Mouse (Mus musculus): ENCODE measurements at regions not wholly inside any gene's neighbourhood (a gene's known extent, or its start where the extent isn't known, plus 50 kb on each side); places are given as distances from the start of the nearest gene placed in this dataset.

DNA sequence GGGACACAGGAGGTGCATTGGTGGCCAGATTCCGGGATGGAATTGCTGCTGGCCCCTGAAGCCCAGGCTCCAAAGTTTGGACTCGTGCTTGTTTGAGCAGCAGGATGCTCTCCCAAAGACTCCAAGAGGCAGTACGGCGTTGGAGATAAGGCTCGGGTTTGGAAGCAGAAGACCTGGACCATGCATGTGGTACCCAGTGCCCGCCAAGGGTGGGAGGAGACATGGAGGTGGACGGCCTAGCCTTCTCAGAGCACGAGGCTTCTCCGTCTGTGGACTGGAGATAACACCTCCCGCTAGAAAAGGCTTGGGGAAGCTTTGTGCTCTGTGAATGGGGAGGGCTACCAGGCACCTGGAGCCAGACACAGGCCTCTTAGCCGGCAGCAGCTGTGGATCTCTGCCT lies 271.7 kb downstream of the Rps6kc1 start:
- DNase-seq, result no peak

DNA sequence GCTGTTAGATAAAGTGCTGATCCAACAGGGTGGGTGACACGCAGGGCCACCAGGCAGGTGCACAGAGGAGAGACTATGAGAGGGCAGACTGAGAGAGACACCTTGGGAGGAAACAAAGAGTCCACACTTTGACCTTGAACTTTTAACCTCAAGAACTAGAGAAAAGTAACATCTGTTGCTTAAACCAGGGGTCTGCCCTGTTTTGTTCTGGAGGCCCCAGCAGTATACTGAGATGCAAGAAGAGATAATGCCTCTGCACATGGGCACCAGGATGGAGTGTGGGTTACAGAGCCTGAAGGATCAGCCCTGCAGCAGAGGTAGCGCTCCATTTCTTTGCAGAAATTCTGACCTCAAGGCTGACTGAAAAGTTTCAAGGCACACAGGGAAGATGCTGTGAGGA lies 276.6 kb downstream of the Rps6kc1 start:
- DNase-seq, result no peak

DNA sequence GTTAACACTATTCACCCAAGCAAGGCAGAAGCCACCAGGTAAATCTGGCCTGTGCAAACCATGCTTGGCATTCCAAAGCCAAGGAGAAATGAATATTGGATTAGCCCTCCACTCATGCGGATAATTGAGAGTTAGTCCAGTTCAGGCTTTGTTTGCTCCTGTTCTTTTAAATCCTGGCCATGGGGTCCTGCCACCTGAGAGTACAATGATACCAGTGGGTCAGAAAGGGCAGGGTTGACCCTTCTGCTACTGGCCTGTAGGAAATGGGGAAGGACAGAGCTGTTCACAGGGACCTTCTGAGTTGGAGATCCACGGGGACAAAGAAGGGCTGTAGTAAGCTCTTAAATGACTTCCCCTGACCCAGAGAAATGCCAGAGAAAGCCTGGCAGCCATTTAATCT lies 279.9 kb downstream of the Rps6kc1 start:
- DNase-seq, result no peak

DNA sequence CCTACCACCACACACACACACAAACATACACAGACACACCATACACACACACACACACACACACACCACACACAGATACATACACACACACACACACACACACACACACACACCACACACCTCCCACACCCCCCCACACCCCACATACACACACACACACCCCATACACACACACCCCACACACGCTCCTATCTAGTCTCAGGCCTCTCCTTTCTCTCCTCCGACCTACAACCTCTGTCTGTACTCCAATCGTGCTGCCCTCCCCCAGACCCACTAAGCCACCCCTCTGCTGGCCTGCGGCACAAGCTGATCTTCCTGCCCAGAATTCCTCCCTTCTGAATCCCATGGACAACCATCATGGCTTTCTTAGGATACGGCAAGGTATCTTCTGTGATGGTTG lies 281.4 kb downstream of the Rps6kc1 start:
- DNase-seq, result no peak

DNA sequence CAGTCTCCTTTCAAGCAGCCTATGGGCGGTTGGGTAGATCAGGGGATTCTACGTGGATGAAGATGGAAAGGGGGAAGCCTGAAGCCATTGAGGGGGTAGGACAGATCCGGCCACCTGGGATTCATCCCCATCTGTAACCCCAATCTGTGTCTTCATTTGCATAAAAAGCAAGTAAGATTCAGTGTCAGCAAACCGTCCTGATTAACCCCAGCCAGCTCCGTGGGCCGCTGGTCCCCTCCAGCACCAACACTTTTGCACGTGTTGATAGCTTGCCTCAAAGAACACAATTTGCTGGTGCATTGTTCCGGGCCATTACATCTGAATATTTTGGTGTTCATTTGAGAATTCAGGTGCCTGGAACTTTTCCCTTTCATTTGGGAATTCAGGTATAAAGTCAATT lies 287.7 kb downstream of the Rps6kc1 start:
- no peak for DNase-seq

DNA sequence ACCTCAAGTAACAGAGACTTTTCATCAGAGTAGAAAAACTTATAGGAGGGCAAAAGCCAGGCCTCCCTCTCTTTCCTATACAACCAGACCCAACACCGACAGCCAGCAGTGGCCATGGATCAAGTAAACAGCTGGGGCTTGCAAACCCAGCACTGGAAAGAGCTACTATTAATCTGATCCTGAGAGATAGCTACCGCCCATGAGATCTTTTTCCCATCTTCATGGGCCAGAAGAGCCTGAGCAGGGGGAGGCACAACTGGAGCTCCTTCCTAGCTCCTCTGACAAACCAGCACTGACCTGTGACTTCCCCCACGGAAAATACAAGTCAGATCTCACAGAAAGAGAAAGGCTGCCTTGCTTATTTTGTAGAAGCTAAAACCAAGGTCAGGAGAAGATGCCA lies 311.1 kb downstream of the Rps6kc1 start:
- no peak for DNase-seq

DNA sequence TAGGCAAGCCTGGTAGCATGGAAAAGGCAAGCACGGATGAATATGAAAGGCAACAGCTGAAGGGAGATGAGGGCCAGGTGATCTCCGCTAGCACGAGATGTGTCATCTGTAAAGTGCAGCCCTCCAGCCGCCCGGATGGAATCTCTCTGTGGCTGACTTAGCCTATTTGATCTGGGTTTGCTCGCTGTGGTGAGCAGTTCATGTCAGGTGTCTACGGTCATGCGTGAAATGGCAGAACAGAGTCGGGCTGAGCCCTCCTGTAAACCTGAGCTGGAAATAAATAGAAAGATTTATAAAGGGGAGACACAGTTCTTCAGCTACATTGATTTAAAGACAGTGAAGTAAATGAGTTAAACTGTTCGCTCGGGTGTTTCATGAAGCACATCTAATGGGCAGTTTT lies 311.9 kb downstream of the Rps6kc1 start:
- no peak for DNase-seq

DNA sequence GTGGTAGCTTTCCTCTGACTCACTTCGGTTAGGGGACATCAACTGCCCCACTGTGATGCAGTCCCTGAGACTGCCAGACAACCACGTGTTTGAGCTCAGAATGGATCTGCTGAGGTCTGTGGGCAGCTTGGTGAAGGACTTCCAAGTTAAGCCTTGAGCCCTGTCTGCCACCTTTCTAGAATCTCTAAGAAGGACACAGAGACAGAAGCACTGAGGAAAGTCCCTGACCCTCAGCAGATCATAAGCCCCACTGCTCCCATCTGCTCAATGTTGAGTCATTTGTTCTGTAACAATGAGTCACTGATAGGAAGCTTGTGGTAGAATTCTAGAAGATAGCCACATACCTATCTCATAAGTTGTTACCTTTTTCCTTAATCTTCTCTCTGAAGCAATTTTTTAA lies 315.4 kb downstream of the Rps6kc1 start:
- no peak for DNase-seq

DNA sequence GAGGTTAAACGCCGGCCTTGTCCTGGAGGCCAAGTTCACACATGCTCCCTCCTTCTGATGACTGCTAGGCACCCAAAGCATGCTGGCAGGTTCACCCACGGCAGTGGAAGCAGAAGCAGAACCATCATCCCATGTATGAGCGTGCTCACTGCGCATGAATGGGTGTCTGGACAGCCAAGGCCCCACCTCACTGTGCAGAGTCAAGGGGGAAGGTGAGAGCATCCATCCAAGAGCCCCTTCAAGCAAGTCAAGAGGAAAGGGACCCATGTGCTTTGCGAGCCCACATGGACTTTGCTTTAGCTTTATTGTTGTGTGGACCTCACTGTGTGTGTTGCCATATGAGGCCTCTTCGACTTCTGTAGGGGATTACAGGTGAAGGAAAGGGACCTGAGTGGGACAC lies 319.9 kb downstream of the Rps6kc1 start:
- DNase-seq, result no peak

DNA sequence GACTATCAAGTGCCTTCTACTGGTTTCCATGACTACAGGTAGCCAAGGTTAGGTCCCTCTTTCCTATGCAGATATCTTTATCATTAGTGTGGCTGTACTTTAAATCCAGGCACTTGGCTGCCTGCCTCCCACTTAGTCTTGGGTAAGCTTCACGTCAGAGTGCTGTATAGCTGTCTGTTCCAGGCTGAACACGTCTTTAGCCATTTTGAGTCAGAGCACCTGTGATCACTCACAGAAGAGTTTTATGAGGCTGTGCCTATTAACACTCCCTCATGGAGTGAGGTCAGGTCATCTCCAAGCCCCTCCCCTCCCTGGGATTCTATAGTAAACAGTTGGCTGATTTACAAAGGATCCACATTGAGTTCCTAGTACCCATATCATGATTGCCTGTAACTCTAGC lies 322.0 kb downstream of the Rps6kc1 start:
- DNase-seq, result no peak

DNA sequence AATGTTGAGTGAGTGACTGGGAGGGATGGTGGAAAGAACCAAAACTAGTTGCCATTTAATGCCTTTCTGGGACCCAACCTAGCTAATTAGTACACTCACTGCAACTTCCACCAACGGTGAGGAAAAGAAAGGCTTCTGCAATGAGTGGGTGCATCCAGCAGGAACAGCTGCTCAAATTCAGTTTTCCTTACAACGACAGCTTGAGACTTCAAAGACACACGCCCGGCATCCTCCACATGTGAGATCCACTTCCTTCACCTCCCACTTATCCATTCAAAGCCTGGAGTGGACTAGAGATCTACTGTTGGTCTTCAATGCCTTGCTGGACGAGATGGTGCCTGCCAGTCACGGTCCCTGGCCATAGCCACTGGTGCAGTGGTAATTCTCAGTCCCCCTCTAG lies 328.3 kb downstream of the Rps6kc1 start:
- no peak for DNase-seq

DNA sequence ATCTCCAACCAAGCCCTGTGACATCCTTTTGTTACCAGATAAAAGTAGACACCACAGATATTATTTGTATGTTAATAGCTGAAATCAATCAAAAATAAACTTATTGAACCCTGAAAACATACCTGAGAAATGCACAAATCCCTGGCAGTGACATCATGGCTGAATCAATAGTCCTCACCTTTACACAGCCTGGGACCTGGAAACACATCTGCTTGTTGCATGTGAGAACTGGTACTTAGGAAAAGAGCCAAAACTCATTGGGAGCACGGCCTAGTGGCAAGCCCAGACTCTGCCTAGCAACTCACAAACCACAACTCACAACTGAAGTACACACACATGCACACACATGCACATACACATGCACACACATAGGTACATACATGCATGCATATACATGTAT lies 330.9 kb downstream of the Rps6kc1 start:
- no peak for DNase-seq

DNA sequence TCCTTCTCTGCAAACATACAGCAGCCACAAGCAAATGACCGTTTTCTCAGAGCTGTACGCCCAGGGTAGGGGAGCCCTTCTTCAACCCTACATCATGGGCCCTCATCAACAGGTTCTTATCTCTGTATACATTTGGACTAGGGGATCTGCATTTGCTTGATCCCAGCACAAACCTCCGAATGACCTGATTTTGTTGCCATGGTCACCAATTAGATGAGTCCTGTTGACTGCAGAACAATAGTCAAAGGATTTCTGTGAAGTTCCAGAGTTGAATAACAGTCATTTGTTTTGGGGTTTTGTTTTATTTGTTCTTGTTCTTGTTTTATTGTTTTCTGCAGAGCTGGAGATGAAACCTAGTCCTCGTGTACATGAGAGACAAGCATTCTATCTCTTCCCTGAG lies 340.6 kb downstream of the Rps6kc1 start:
- no peak for DNase-seq

DNA sequence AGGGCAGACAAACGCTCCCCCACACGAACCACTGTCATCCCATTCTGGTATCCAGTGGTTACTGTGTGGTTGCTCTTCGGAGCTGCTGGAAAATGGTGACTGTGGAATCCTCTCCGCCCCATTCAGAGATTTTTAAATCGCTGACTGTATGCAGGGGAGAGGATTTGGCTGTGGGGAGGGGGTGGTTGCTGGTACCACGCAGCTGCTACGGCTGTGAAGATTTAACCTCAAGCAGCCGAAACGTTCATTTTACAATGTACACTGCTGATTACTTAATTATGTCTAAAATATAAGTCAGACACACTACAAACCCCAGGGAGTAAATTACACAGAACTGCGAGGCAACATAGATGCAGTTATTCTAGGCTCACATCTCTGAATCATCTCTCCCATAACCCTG lies 341.0 kb downstream of the Rps6kc1 start:
- no peak for DNase-seq

DNA sequence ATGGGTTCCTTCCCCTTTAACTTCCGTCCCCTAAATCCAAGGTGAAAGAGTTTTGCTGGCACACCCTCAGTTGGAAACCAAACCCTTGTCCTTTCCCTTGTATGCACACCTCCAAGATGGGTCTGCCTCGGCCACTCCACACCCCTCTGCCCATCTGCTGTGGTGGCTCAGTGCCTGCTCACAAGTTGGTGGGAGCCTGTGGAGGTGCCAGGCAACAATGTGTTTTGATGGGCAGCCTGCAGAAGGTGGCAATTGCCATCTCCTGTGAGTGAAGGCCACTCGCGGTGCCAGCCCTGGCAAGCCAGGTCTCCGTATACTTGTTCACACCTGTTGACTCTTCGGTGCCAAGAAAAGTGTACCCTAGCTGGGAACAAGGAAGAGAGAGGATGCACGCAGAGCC lies 344.8 kb downstream of the Rps6kc1 start:
- DNase-seq, result no peak

DNA sequence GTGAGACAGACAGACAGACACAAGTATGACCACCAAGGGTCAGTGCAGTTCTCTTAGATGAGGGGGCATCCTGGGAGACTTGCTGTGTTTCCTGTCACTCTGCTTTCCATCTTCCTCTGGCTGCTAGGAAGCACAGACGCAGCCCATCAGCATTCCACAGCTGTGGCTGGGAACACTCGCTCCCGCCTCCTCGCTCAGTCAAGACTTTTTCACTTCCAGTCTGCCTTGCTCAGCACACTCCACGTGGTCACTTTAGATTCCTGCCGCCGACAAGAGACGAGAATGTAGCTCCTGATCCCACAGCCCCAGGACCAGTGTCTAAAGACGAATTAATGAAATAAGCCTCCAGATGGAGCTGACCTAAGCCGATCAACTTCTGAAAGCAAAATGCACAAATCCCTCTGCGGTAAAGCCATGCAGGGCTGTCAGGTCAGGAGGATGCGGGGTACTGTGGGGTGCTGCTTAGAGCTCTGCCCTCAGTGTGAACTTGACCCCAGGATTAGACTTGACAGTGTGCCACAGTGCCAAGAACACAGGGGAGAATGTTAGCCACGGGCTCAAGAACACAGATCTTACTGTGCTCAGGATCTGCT lies 348.6 kb downstream of the Rps6kc1 start:
- DNase-seq, result peak; percentile 10

DNA sequence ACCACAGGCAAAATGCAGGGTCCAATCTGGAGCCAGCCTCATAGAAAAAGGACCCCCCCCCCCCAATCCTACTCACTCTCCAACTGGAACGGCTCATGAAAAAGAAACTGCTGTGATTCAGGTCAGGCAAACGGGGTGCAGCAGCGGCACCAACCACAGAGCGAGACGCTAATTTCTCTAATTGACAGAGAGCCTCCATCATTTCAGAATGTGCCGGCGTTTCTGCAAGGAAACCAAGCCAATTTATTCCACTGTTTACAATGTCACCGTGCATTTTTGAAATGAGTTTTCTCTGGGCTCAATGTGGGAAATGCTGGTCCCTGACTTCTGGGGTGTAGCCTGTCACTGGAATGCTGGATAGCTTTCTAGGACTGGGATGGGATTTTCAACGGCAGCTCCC lies 351.5 kb downstream of the Rps6kc1 start:
- no peak for DNase-seq

DNA sequence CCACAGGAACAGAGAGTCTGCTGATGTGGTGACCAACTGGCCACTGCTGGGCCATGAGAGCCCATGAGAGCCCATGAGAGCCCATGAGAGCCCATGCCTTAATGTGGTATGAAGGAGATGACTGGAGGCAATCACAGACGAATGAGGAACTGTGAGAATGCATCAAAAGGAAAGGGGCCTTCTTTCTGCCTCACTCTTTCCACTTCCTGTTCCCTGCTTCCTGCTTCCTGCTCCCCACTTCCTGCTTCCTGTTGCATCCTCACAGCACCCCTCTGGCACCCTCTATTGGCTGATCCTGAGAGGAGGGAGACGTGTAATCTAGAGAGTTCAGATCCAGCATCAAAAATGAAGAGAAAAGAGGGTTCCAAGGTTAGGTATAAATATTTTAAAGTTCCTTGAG lies 369.7 kb downstream of the Rps6kc1 start:
- DNase-seq, result no peak

DNA sequence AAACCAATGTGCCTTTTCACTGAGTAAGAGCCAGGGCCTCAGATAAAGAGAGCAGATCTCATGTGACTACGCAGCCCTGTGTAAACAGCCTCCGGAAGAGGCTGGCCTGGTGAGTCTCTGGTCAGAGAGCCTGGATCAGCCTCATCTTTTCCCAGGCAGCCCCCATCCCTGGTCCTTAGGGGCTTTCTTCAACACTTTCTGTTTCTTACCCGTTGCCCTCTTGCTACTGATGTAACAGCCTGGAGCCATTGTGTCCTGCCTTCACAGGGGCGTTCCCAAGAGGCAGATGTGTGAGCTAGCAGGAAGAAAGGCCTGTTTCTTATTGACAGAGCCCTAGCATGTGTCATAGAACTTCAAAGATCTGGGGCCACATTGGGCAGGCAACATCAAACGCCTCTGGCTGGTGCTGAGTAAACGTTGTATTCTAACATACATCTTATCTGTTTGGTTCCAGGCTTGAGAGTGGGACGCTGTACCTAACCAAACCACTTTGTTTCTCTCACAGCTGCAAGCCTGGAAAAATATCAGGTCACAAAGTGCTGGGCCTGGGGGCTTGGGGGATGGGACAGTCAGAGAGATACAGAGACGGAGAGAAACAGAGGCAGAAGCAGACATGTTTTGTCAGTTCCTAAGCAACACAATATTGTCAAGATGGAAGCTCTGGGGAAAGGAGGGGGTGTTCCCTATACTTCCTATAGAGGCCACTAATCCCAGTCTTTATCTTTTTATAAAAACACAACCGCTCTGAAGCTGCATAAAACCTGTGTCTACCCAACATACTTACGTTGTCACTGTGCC lies 362.6 kb upstream of the Prox1 start:
- no peak for DNase-seq

DNA sequence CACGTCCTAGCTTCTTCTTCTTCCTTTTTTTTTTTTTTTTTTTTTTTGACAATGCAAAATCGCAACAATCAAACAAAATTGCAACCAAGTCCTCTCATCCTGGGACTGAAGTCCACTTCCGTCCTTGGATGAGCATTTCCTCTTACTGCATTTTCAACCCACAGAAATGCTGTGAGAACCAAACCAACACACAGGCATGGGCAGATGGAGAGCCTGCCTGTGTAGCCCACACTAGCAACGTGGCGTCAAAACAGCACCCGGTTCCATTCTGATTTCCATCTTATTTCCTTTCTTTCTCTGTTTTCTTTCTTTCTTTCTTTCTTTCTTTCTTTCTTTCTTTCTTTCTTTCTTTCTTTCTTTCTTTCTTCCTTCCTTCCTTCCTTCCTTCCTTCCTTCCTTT lies 360.7 kb upstream of the Prox1 start:
- no peak for DNase-seq

DNA sequence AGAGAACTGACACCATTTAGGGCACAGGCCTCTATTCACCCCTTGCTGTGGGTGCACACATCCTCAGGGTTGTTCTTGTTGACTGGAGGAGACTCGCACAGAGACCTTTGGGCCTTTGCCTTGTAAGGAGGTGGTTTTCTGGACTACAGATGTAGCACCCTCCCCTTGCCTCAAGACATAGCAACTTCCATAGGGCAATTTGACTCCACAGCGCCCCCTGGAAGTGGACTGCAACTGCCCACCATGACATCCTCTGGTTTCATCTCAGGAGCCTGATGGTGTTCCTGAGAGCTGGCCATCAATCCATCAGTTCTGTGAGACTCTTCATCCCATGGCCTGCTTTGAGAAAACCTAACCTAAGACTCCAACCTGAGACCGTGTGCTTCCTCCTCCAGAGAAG lies 359.6 kb upstream of the Prox1 start:
- no peak for DNase-seq

DNA sequence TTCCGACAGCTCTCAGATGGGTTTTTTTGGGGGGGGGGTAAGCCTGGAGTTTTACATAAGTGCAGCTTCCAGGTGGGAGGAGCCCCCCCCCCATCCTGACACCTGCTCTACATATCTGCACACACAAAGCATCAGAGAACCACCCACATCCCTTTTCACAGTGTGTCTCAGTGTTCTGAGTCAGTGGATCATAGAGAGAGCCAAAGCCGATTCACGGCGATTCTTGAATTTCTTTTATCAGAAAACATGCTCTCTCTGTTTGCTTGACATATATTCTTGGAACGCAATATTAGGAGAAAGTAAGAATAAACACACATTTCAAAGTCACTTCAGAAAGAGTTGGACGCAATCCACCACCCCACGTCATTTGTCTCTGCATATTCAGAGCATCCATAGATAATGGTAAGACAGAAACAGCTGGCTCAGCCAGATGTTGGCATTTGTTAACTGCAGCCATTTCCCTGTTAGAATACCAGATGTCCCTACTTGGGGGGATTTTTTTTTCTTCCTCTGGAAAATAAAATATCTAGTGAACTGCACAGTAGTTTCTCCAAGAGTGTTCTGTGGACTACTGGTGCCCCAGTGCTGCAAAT lies 357.1 kb upstream of the Prox1 start:
- no peak for DNase-seq

DNA sequence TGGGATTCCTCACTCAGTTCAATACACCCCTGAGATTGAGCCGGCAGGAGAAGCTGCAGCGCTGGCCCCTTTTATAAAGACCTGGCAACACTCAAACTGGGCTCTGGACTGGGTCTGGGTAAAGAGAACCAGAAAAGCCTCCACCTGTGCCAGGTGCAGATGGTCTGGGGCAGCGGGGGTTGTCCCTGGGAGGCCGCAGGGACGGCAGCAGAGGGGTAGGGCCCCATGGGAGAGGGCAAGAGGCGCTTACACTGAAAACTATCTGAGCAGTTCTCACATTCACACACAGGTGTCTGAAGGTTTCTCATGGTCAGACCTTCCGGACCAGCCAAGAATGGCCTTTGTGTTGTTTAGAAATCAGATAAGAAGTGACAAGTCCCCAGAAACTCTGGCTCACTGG lies 356.1 kb upstream of the Prox1 start:
- DNase-seq, result no peak

DNA sequence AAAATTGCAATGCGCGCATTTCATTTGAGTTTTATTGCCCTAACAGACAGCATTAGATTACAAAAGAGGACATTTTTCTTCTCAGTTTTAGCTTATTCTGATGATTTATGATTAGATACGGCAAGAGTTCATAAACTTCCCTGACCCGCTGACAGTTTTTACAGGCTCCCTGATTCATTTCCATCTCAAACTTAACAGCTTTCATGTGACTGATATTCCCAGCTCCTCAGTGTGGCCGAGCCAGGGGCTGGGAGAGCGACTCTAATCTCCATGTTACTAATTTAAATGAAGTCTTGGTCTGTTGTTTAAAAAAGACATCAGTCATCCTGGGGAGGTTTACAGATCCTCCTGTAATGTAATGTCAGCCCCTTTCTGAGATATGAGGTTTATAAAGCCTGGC lies 355.5 kb upstream of the Prox1 start:
- DNase-seq, result peak; percentile 20

DNA sequence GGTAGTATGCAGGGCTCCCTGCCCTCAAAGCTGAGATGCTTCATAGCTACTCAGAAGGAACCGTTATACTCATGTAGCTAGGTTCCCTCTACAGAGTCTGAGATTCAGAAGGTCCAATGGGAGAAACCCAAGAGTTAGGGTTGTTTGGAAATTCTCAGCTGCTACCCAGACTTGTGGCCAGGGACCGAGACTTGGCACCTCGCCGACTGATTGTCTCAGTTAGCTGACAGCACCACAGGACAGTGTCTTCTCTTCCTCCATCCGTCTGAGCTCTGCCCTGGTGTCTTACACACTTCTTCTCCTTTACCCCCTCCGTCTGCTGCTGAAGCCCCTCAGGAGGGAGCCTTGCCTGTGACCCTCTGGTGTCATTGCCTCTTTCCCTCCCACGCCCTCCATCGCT lies 329.6 kb upstream of the Prox1 start:
- no peak for DNase-seq

All from kidney, postnatal 14 days (tissue).